Mouse (Mus musculus) lung, embryonic 15.5 days (tissue): Measurements from ENCODE around the gene Nav2. TPM values are rescaled to one million over a fixed set of nuclear protein-coding genes. Genes with fewer than 3 reads are reported as not detected.
A peak's percentile ranks its signal among the peaks of the same experiment; 100 is the strongest.

Source experiments
- ATAC-seq: fragments of 200-750 bp; cut with Nextera tagmentation; 2 replicates; pipeline ENCODE4 v1.8.0; 2017; ENCODE audit warnings: moderate number of reproducible peaks, borderline replicate concordance; ENCODE audit not compliant: low FRiP score, low TSS enrichment; ENCODE audit errors: extremely low read depth
- H3K27ac ChIP-seq: fragments of 300-500 bp; sonication (generic); 2 replicates; pipeline ENCODE4 v1.5.1; 2015; ENCODE audit warnings: moderate library complexity, mild to moderate bottlenecking, inconsistent platforms
- H3K27me3 ChIP-seq: fragments of 300-500 bp; sonication (generic); 2 replicates; pipeline ENCODE4 v1.6.1; 2015; ENCODE audit warnings: inconsistent platforms
- H3K36me3 ChIP-seq: fragments of 300-500 bp; sonication (generic); 2 replicates; pipeline ENCODE4 v1.6.1; 2015; ENCODE audit warnings: inconsistent platforms
- H3K4me1 ChIP-seq: fragments of 300-500 bp; sonication (generic); 2 replicates; pipeline ENCODE4 v1.6.1; 2015; ENCODE audit warnings: inconsistent platforms
- H3K4me2 ChIP-seq: fragments of 300-500 bp; sonication (generic); 2 replicates; pipeline ENCODE4 v1.6.1; 2015; ENCODE audit warnings: inconsistent platforms, mild to moderate bottlenecking, moderate library complexity
- H3K4me3 ChIP-seq: fragments of 300-500 bp; sonication (generic); 2 replicates; pipeline ENCODE4 v1.5.1; 2015; ENCODE audit warnings: mild to moderate bottlenecking, inconsistent platforms
- H3K9ac ChIP-seq: fragments of 300-500 bp; sonication (generic); 2 replicates; pipeline ENCODE4 v1.6.1; 2015; ENCODE audit warnings: inconsistent platforms
- H3K9me3 ChIP-seq: fragments of 300-500 bp; sonication (generic); 2 replicates; pipeline ENCODE4 v1.6.1; 2016; ENCODE audit warnings: inconsistent platforms
- WGBS: fragments of 180-500 bp; shearing (Covaris S2); methylation state at CpG from one replicate; pipeline ENCODE4 v1.1.7; 2015; 5-methylcytosine and 5-hydroxymethylcytosine counted together
- polyA plus RNA-seq: library from polyadenylated mRNA; unstranded; fragments of >200 nt; fragmentation: Nextera tagmentation; extraction: Ambion mirVana; gene quantifications from 2 replicates; pipeline ENCODE4 v1.2.1, GENCODE M21; 2015

Nav2 gene
- polyA plus RNA-seq, 1 experiment from 2014 or later, result 27.6 TPM

- Histone ChIP-seq H3K27me3 (no peaks in the 10 kb centered on the region), H3K9me3 (no peaks in the 10 kb centered on the region), H3K27ac (no peak overlapping the region), H3K36me3 (no peaks in the 10 kb centered on the region), H3K4me2 (no peak overlapping the region), H3K9ac (no peak overlapping the region), H3K4me3 (no peak overlapping the region), H3K4me1 (peaks cover 6% of the 10 kb centered on the region; the same call in 1 of the 2 replicates)
- WGBS, result 71% methylated on average over 13 of the region's 13 CpGs
- no peak for ATAC-seq
Observed at GRCm38 (mm10) chr7:49273907-49274656, 365.6 kb downstream of the Nav2 start.

GRCm38 (mm10) chr7:49274676-49275075 lies 366.2 kb downstream of the Nav2 start:
- H3K27ac ChIP-seq, result no peak overlapping the region
- H3K27me3 ChIP-seq, result no peaks in the 10 kb centered on the region
- H3K4me2 ChIP-seq, result no peak overlapping the region
- H3K4me3 ChIP-seq, result no peak overlapping the region
- H3K9me3 ChIP-seq, result no peaks in the 10 kb centered on the region
- WGBS, result 72% methylated on average over 8 of the region's 8 CpGs
- ATAC-seq, result no peak
- H3K36me3 ChIP-seq, result no peaks in the 10 kb centered on the region
- no peak overlapping the region for H3K9ac ChIP-seq
- peaks cover 6% of the 10 kb centered on the region; the same call in 1 of the 2 replicates for H3K4me1 ChIP-seq

- no peaks in the 10 kb centered on the region for H3K36me3 ChIP-seq
- H3K9ac ChIP-seq, result no peak overlapping the region
- H3K27me3 ChIP-seq, result no peaks in the 10 kb centered on the region
- H3K4me1 ChIP-seq, result peaks cover 6% of the 10 kb centered on the region; the same call in 1 of the 2 replicates
- H3K27ac ChIP-seq, result no peak overlapping the region
- ATAC-seq, result no peak
- H3K4me2 ChIP-seq, result no peak overlapping the region
- 76% methylated on average over 8 of the region's 8 CpGs for WGBS
- H3K4me3 ChIP-seq, result no peak overlapping the region
- no peaks in the 10 kb centered on the region for H3K9me3 ChIP-seq
Observed at GRCm38 (mm10) chr7:49276163-49276562, 367.6 kb downstream of the Nav2 start.

- H3K36me3 ChIP-seq, result no peaks in the 10 kb centered on the region
- H3K27ac ChIP-seq, result no peak overlapping the region
- H3K4me2 ChIP-seq, result no peak overlapping the region
Observed at GRCm38 (mm10) chr7:49277685-49278084, 369.2 kb downstream of the Nav2 start.

GRCm38 (mm10) chr7:49278531-49278930 lies 370.0 kb downstream of the Nav2 start:
- Histone ChIP-seq H3K36me3 (no peaks in the 10 kb centered on the region), H3K27me3 (no peaks in the 10 kb centered on the region), H3K9me3 (no peaks in the 10 kb centered on the region), H3K4me2 (no peak overlapping the region), H3K27ac (no peak overlapping the region), H3K9ac (no peak overlapping the region), H3K4me1 (no peaks in the 10 kb centered on the region), H3K4me3 (no peak overlapping the region)
- WGBS, result 55% methylated on average over 2 of the region's 2 CpGs
- ATAC-seq, result no peak

More at GRCm38 (mm10) chr7:49277685-49278084, 369.2 kb downstream of the Nav2 start:
- no peak for ATAC-seq
- Histone ChIP-seq H3K9me3 (no peaks in the 10 kb centered on the region), H3K9ac (no peak overlapping the region), H3K27me3 (no peaks in the 10 kb centered on the region), H3K4me3 (no peak overlapping the region), H3K4me1 (peaks cover 4% of the 10 kb centered on the region; the same call in 1 of the 2 replicates)
- WGBS, result 65% methylated on average over 4 of the region's 4 CpGs

- H3K4me2 ChIP-seq, result no peak overlapping the region
- no peak overlapping the region for H3K9ac ChIP-seq
- 69% methylated on average over 5 of the region's 5 CpGs for WGBS
- H3K9me3 ChIP-seq, result no peaks in the 10 kb centered on the region
- H3K36me3 ChIP-seq, result no peaks in the 10 kb centered on the region
- H3K27me3 ChIP-seq, result no peaks in the 10 kb centered on the region
- ATAC-seq, result no peak
- H3K4me3 ChIP-seq, result no peak overlapping the region
- H3K27ac ChIP-seq, result no peak overlapping the region
- peaks cover 9% of the 10 kb centered on the region for H3K4me1 ChIP-seq
Observed at GRCm38 (mm10) chr7:49280427-49280826, 371.9 kb downstream of the Nav2 start.

GRCm38 (mm10) chr7:49282446-49282845 lies 373.9 kb downstream of the Nav2 start:
- H3K4me2 ChIP-seq, result no peak overlapping the region
- H3K4me1 ChIP-seq, result peaks cover 9% of the 10 kb centered on the region
- no peaks in the 10 kb centered on the region for H3K36me3 ChIP-seq
- H3K27me3 ChIP-seq, result no peaks in the 10 kb centered on the region
- no peaks in the 10 kb centered on the region for H3K9me3 ChIP-seq
- no peak overlapping the region for H3K9ac ChIP-seq
- WGBS, result 77% methylated on average over 7 of the region's 7 CpGs
- H3K27ac ChIP-seq, result no peak overlapping the region
- no peak for ATAC-seq
- H3K4me3 ChIP-seq, result no peak overlapping the region

GRCm38 (mm10) chr7:49283507-49284361 lies 375.2 kb downstream of the Nav2 start:
- peak; percentile 68 for ATAC-seq
- WGBS, result 27% methylated on average over 11 of the region's 11 CpGs
- Histone ChIP-seq H3K36me3 (no peaks in the 10 kb centered on the region), H3K9me3 (no peaks in the 10 kb centered on the region), H3K9ac (no peak overlapping the region), H3K4me3 (no peak overlapping the region), H3K4me2 (peak overlapping the region; percentile 11; the same call in 1 of the 2 replicates), H3K27ac (0 out of 2 replicates have a peak overlapping the region, but pooled peaks have one; percentile 3), H3K27me3 (no peaks in the 10 kb centered on the region), H3K4me1 (peaks cover 18% of the 10 kb centered on the region)

- Histone ChIP-seq H3K36me3 (no peaks in the 10 kb centered on the region), H3K9me3 (no peaks in the 10 kb centered on the region), H3K4me3 (no peak overlapping the region), H3K9ac (no peak overlapping the region), H3K4me1 (peaks cover 18% of the 10 kb centered on the region), H3K27me3 (no peaks in the 10 kb centered on the region), H3K4me2 (no peak overlapping the region), H3K27ac (no peak overlapping the region)
- WGBS, result 27% methylated on average over 8 of the region's 8 CpGs
- ATAC-seq, result no peak
Observed at GRCm38 (mm10) chr7:49288186-49288585, 379.7 kb downstream of the Nav2 start.

- no peaks in the 10 kb centered on the region for H3K9me3 ChIP-seq
- H3K27ac ChIP-seq, result no peak overlapping the region
- peaks cover 10% of the 10 kb centered on the region; the same call in 1 of the 2 replicates for H3K4me1 ChIP-seq
- H3K36me3 ChIP-seq, result no peaks in the 10 kb centered on the region
- H3K4me3 ChIP-seq, result no peak overlapping the region
- no peak overlapping the region for H3K4me2 ChIP-seq
- H3K27me3 ChIP-seq, result no peaks in the 10 kb centered on the region
- 80% methylated on average over 4 of the region's 4 CpGs for WGBS
- H3K9ac ChIP-seq, result no peak overlapping the region
- ATAC-seq, result no peak
Observed at GRCm38 (mm10) chr7:49290308-49290707, 381.8 kb downstream of the Nav2 start.

- H3K9me3 ChIP-seq, result no peaks in the 10 kb centered on the region
- no peaks in the 10 kb centered on the region for H3K27me3 ChIP-seq
- no peak overlapping the region for H3K27ac ChIP-seq
- H3K4me3 ChIP-seq, result no peak overlapping the region
- no peaks in the 10 kb centered on the region for H3K36me3 ChIP-seq
- no peak for ATAC-seq
- H3K4me2 ChIP-seq, result no peak overlapping the region
- peaks cover 10% of the 10 kb centered on the region; the same call in 1 of the 2 replicates for H3K4me1 ChIP-seq
- no peak overlapping the region for H3K9ac ChIP-seq
- 86% methylated on average over 8 of the region's 8 CpGs for WGBS
Observed at GRCm38 (mm10) chr7:49291208-49291892, 382.8 kb downstream of the Nav2 start.
